Mouse (Mus musculus): ENCODE results near the gene Rps9. TPM values are rescaled to one million over a fixed set of nuclear protein-coding genes. Genes with fewer than 3 reads are reported as not detected.

Gene Rps9
- polyA plus RNA-seq (2021; fragmentation: Nextera tagmentation) = 1,276 and 1,338 TPM in 2 replicates
- long read RNA-seq, experiment 1, transcript Rps9-201 (5 exons, 751 nt) = major isoform, 180 of 240 reads
- long read RNA-seq, experiment 1, transcript Rps9-204 (4 exons, 914 nt) = minor isoform, 38 of 240 reads
- long read RNA-seq, experiment 1, partial matches to known transcripts = 5 of 240 reads
- long read RNA-seq, experiment 1, other reads (novel, unspliced or antisense) = 13 of 240 reads
- long read RNA-seq, experiment 2, transcript Rps9-204 (4 exons, 914 nt) = minor isoform, 178 of 995 reads
- long read RNA-seq, experiment 2, transcript Rps9-201 (5 exons, 751 nt) = major isoform, 739 of 995 reads
- long read RNA-seq, experiment 2, partial matches to known transcripts = 46 of 995 reads
- long read RNA-seq, experiment 2, other reads (novel, unspliced or antisense) = 31 of 995 reads

DNA sequence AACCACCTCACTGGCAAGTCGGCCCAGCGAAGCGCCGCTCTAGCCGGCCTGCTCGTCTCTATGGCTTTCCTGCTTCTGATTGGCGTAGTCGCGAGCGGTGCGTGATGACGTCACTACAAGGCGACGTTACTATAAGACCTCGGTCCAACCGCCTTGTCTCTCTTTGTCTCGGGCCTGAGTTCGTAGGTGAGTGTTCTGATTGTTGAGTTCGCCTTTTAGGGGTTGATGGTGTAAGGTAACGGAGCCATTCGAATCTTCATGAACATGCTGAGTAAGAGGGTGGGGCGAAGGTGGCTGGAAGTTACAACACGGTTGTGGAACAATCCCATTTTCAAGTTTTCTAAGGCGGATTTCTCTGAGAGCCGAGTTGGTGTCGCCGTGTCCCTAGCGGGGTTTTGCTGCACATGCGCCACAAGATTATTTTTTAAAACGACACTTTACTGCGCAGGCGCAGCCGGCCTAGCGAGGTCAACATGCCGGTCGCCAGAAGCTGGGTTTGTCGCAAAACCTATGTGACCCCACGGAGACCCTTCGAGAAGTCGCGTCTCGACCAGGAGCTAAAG, at the start of gene Rps9:
TSS of gene Rps9 (plus strand) at position 115 of the 563 bp plus-strand sequence.

DNA sequence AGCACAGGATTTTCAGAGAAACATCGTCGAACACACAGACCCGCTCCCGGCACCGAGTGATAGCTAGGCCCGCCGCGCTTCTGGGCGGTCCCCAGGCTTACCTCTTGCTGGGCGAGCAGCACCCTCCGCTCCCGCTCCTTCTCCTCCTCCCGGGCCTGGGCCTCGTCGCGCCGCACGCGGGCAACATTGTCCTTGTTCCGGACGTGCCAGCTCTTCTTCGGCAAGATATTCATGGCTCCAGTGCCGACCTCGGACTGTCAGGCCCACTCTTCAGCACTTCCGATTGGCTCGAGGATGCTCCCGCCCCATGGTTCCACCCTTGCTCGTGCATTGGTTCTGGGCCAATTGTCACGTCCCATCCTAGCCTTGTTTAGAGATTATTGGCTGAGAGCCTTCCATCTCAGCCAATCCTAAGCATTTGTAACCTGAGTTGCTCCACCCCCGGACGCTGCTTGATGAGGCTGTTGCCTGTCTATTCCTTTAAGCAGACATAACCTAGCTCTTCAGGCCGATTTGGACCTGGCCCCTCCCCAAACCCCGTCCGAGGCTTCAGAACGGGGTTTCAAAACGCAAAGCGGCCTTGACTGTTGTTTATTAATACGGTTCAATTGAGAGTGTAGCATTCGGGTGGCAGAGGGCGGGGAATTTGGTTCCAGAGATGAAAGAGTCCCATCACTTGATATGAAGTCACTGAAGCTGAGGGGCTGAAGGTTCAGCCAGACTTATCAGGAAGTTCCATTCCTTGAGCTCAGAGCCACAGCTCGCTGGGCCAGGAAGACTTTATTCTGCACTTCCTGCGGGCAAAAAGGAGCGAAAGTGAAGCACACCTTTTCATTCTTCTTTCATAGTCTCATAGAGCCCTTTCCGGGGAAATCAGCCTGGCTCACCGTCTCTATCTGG, 38.3 kb upstream of the Rps9 start, which contains the start of gene Leng1:
TSS of gene Leng1 (minus strand) at position 626 of the 900 bp plus-strand sequence.

DNA sequence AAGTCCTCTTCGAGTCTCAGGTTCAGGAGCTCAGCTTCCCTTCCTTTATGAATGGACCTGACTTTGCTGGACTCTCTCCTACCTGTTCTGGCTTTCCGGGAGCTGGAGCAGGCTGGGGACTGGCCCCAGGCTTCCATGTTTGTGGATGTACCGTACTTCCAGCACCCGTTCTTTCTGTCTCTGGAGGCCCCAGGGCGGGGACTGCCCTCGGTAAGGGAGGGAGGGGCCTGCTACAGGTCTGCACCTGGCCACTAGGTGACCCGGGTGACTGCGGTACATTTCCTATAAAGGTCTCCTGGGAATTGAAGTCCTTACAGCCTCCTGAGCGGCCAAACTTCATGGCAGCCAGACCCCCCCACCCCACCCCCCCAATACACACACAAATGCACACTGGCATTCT, 26.5 kb upstream of the Rps9 start, which contains the start of gene Tmc4:
TSS of gene Tmc4 (minus strand) at position 212 of the 400 bp plus-strand sequence.

DNA sequence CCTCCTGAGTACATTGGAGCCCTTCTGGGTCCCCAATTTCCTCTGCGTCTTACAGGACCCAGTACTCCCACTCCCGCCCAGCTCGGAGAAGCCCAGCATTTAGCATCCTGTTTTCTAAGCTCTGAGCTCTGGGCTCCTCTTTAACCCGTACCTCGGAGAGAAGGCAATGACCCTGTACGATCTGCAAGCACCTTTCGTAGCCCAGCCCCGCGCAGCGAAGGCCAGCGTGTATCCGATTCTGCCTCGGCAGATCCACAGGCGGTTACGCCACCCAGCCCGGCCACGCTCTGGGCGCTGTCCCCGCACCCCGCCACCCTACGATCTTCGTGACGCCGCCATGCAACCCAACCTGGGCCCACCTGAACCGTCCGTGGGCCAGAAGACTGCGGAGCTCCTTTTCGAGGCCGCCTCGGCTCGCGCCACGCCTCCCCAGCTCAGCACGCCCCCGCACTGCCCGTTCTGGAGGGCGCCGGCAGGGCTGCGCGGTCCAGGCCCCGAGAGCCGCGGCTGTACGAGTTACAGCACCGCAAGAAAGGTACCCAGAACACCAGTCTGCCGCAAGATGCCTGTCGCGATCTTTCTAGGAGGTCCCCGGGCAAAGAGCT, 11.3 kb upstream of the Rps9 start, which contains the start of gene Tsen34:
TSS of gene Tsen34 (plus strand) at position 482 of the 605 bp plus-strand sequence.

DNA sequence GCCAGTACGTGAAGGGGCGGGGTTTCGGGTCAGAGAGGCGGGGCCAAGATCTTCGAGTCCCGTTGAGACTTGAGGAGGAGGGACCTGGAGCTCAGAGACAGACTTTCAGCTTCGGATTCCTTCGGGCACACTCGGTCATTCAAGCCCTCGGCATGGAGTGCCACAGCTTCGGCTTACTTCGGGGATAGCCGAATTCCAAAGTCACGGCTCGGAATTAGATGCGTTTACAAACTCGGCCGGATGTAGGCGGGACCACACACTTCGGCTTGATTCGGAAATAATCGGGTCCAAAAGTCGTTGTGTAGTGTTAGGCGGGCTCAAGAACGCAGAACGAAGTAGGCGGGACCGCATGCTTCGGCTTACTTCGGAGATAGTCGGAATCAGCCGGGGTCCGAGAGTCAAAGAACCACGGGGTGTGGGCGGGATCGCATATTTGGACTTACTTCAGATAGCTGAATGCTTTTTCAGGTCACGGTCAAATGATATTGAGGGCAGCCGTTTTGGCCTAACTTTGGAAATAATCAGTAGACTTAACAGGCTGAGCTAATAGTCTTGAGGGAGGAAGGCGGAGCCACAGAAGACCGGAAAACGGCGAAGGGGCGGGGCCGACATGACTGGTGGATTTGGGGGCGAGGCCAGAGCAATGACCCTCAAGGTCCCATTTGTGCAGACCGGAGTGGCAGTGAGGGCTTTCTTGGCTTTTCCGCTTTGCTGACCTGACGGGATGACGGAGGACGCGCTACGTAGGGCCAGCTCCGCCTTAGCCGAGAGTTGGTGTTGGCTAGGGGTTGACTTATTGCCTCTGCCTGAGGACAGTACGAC, 10.6 kb upstream of the Rps9 start, which contains the start of gene Mboat7:
TSS of gene Mboat7 (minus strand) at position 537 of the 822 bp plus-strand sequence.

DNA sequence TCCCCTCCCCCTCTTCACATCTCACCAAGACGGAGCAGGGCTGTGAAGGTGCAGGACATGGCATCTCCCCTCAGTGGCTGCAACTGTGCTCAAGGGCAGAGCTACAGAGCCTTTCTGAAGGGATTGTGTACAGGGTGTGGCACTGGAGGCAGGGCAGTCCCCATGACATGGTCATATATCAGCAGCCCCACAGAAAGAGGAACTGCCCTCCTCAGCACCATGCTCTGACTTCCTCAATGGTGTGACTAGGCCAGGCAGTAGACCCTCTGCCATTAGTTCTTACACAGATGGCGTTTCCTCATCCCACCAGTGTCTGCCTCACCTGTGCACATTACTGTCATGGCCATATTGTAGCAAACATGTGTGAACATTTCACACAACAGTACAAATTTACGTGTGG, 16.5 kb downstream of the Rps9 start, which contains the start of gene Pirb:
TSS of gene Pirb (minus strand) at position 124 of the 400 bp plus-strand sequence.

Other genes with a start within 250 kb of the Rps9 start
- gene Tarm1, start 201.4 kb upstream of the Rps9 start, polyA plus RNA-seq (2021; fragmentation: Nextera tagmentation) = not detected in 2 replicates
- gene Oscar, start 87.8 kb upstream of the Rps9 start, polyA plus RNA-seq (2021; fragmentation: Nextera tagmentation) = 0.29 and 0.43 TPM in 2 replicates
- 1,579 and 1,845 TPM in 2 replicates for gene Ndufa3, start 86.6 kb upstream of the Rps9 start, polyA plus RNA-seq (2021; fragmentation: Nextera tagmentation)
- gene Tfpt, start 74.1 kb upstream of the Rps9 start, polyA plus RNA-seq (2021; fragmentation: Nextera tagmentation) = 32.7 and 37.1 TPM in 2 replicates
- 50.5 and 56.9 TPM in 2 replicates for gene Prpf31, start 74.0 kb upstream of the Rps9 start, polyA plus RNA-seq (2021; fragmentation: Nextera tagmentation)
- 19.6 and 20.0 TPM in 2 replicates for gene Cnot3, start 58.7 kb upstream of the Rps9 start, polyA plus RNA-seq (2021; fragmentation: Nextera tagmentation)
- gene Leng1, start 38.2 kb upstream of the Rps9 start, polyA plus RNA-seq (2021; fragmentation: Nextera tagmentation) = 5.6 and 6.7 TPM in 2 replicates
- 0.17 and 0.54 TPM in 2 replicates for gene Tmc4, start 26.4 kb upstream of the Rps9 start, polyA plus RNA-seq (2021; fragmentation: Nextera tagmentation)
- gene Tsen34, start 11.1 kb upstream of the Rps9 start, polyA plus RNA-seq (2021; fragmentation: Nextera tagmentation) = 124 and 129 TPM in 2 replicates
- gene Mboat7, start 10.5 kb upstream of the Rps9 start, polyA plus RNA-seq (2021; fragmentation: Nextera tagmentation) = 90.7 and 112 TPM in 2 replicates
- gene Pirb, start 16.4 kb downstream of the Rps9 start, polyA plus RNA-seq (2021; fragmentation: Nextera tagmentation) = 0.32 and 0.36 TPM in 2 replicates
- gene Gm15448, start 121.7 kb downstream of the Rps9 start, polyA plus RNA-seq (2021; fragmentation: Nextera tagmentation) = not detected in 2 replicates
- not detected in 2 replicates for gene Pira2, start 141.1 kb downstream of the Rps9 start, polyA plus RNA-seq (2021; fragmentation: Nextera tagmentation)
- gene Gm14548, start 194.1 kb downstream of the Rps9 start, polyA plus RNA-seq (2021; fragmentation: Nextera tagmentation) = not detected in 2 replicates
- not detected in 2 replicates for gene Lilra6, start 211.5 kb downstream of the Rps9 start, polyA plus RNA-seq (2021; fragmentation: Nextera tagmentation)

Measured in left cerebral cortex, adult 6 months (tissue).